Mouse (Mus musculus): ENCODE data around the gene Gabpa.

- TF ChIP-seq CTCF (IDR thresholded peaks at IDR 0.05; ENCODE audit: control insufficient read depth, insufficient read depth, insufficient read length) (no peak), CEBPB (IDR thresholded peaks at IDR 0.05; ENCODE audit: low read depth) (no peak), USF1 (IDR thresholded peaks at IDR 0.05; ENCODE audit: low read depth) (no peak), MYOG (IDR thresholded peaks at IDR 0.05; ENCODE audit: control insufficient read depth, extremely low read depth, insufficient read length) (no peak), MAX (IDR thresholded peaks at IDR 0.05) (no peak)
Measured at GRCm38 (mm10) chr16:84804866-84805265, 29.9 kb upstream of the Gabpa start.
